Mouse (Mus musculus) midbrain, embryonic 16.5 days (tissue): ENCODE data around the gene Dock1. TPM values are rescaled to one million over a fixed set of nuclear protein-coding genes. Genes with fewer than 3 reads are reported as not detected.

Experiments
- ATAC-seq: fragments of 200-750 bp; cut with Nextera tagmentation; 2 replicates; pipeline ENCODE4 v1.8.0; 2017; ENCODE audit warnings: moderate TSS enrichment
- H3K27ac ChIP-seq: fragments of 300-500 bp; sonication (generic); 2 replicates; pipeline ENCODE4 v1.5.1; 2014; ENCODE audit warnings: mild to moderate bottlenecking, low read length, mixed read lengths
- H3K27me3 ChIP-seq: fragments of 300-500 bp; sonication (generic); 2 replicates; pipeline ENCODE4 v1.6.1; 2014; ENCODE audit warnings: low read depth, low read length, mixed read lengths; ENCODE audit not compliant: control insufficient read depth, insufficient read depth
- H3K36me3 ChIP-seq: fragments of 300-500 bp; sonication (generic); 2 replicates; pipeline ENCODE4 v1.6.1; 2014; ENCODE audit warnings: mild to moderate bottlenecking, low read length, moderate library complexity, mixed read lengths; ENCODE audit not compliant: control insufficient read depth, insufficient read depth
- H3K4me1 ChIP-seq: fragments of 300-500 bp; sonication (generic); 2 replicates; pipeline ENCODE4 v1.6.1; 2014; ENCODE audit warnings: mild to moderate bottlenecking, low read length, mixed read lengths; ENCODE audit not compliant: control insufficient read depth, insufficient read depth
- H3K4me2 ChIP-seq: fragments of 300-500 bp; sonication (generic); 2 replicates; pipeline ENCODE4 v1.6.1; 2014; ENCODE audit warnings: mild to moderate bottlenecking, low read length, mixed read lengths
- H3K4me3 ChIP-seq: fragments of 300-500 bp; sonication (generic); 2 replicates; pipeline ENCODE4 v1.5.1; 2014; ENCODE audit warnings: low read depth, mild to moderate bottlenecking, low read length, moderate library complexity, mixed read lengths
- H3K9ac ChIP-seq: fragments of 300-500 bp; sonication (generic); 2 replicates; pipeline ENCODE4 v1.6.1; 2014; ENCODE audit warnings: low read depth, low read length, mixed read lengths
- H3K9me3 ChIP-seq: fragments of 300-500 bp; sonication (generic); replicated peaks from 2 replicates; pipeline ENCODE4 v1.6.1; 2014; ENCODE audit warnings: mild to moderate bottlenecking, low read length, mixed read lengths; ENCODE audit not compliant: control insufficient read depth, poor library complexity, severe bottlenecking
- WGBS: fragments of 180-500 bp; shearing (Covaris S2); extraction: QIAGEN DNeasy Blood & Tissue Kit; methylation state at CpG from one replicate; pipeline ENCODE4 v1.1.7; 2014; 5-methylcytosine and 5-hydroxymethylcytosine counted together
- polyA plus RNA-seq: library from polyadenylated mRNA; unstranded; fragments of >200 nt; fragmentation: Nextera tagmentation; extraction: Ambion mirVana; gene quantifications from 2 replicates; pipeline ENCODE4 v1.2.1, GENCODE M21; 2015

Dock1 gene
- polyA plus RNA-seq, 1 experiment from 2014 or later = 5.5 TPM

DNA sequence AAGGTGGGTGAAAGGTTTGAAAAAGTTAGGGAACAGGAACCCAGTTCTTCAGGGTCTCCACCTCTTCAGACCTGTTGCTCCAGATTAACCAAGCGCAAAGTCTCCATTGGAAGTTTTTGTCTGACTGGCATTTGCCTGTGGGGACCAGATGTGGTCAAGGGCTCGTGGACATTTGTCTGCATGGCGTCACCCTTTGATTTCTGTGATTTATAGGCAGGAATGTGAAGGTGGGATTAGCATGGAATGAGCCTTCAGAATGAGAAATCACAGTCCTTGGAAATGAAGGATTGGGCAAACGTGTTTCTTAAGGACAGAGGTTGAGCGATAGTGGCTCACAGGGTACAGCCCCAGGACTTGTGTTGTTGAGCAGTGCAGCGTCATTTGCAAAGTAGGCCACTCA lies 17.9 kb downstream of the Dock1 start:
- no peaks in the 10 kb centered on the region for H3K4me1 ChIP-seq
- no peak overlapping the region for H3K27ac ChIP-seq
- ATAC-seq = no peak
- H3K4me2 ChIP-seq = no peak overlapping the region
- H3K9ac ChIP-seq = no peak overlapping the region
- no peaks in the 10 kb centered on the region for H3K27me3 ChIP-seq
- H3K36me3 ChIP-seq = no peaks in the 10 kb centered on the region
- no peaks in the 10 kb centered on the region for H3K9me3 ChIP-seq
- WGBS = 88% methylated on average over 6 of the region's 6 CpGs
- H3K4me3 ChIP-seq = no peak overlapping the region

DNA sequence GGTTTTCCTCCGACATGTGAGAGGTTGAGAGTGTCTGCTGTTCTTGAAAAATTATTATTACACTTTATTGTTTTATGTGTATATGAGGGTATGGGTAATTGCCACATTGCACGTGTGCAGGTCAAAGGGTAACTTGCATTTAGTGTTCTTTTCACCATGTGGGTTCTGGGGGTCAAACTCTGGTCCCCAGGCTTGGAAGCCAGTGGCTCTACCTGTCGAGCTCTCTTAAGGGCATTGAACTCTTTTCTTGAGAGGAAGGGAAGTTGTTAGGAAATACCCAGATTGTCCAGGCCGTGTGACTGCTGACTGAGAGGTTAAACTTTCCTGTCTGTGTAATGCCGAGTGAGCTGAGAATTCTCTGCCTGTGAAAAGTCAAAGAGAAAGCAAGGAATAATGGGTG lies 19.7 kb downstream of the Dock1 start:
- H3K9ac ChIP-seq = no peak overlapping the region
- no peaks in the 10 kb centered on the region for H3K36me3 ChIP-seq
- no peak for ATAC-seq
- no peak overlapping the region for H3K27ac ChIP-seq
- H3K27me3 ChIP-seq = no peaks in the 10 kb centered on the region
- H3K4me2 ChIP-seq = no peak overlapping the region
- H3K4me3 ChIP-seq = no peak overlapping the region
- WGBS = 89% methylated on average over 5 of the region's 5 CpGs
- H3K9me3 ChIP-seq = no peaks in the 10 kb centered on the region
- no peaks in the 10 kb centered on the region for H3K4me1 ChIP-seq

DNA sequence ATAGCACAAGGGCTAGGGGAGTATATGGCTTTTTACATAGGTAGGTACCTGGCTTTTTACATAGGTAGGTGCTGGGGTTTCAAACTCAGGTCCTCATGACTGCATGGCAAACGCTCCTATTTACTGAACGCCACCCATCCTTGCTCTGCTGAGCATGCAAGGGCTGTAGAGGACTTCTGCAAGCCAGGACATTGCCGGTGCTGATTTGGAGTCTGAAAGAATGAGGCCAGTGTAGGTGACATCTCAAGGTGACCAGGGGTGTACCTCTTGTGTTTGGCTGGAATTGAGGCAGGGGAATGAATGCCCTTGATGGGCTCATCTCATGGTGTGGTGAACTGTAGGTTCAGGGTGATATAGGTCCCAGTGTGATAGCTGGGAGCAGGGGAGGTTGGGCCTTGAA lies 20.4 kb downstream of the Dock1 start:
- Histone ChIP-seq H3K27me3 (no peaks in the 10 kb centered on the region), H3K36me3 (no peaks in the 10 kb centered on the region), H3K27ac (no peak overlapping the region), H3K9me3 (no peaks in the 10 kb centered on the region), H3K4me1 (no peaks in the 10 kb centered on the region), H3K9ac (no peak overlapping the region), H3K4me2 (no peak overlapping the region), H3K4me3 (no peak overlapping the region)
- ATAC-seq = no peak
- 96% methylated on average over 3 of the region's 3 CpGs for WGBS

DNA sequence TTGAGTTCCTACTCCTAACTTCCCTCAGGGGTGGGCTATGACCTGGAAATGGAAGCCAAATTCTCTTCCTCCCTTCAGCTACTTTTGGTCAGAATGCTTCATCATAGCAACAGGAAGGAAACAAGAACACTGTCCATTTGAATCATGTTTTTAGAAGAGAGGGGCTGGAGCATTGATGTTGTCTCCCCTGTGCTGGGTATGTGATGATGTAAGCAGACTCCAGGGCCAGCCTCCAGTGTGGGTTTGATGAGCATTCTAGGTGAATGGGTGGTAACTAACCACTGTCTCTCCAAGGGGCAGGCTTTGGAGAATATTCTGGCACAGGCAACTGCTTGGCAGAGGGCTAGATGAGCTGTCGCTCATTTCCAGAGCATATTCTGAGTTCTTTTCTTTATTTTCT lies 22.9 kb downstream of the Dock1 start:
- Histone ChIP-seq H3K4me3 (no peak overlapping the region), H3K9me3 (no peaks in the 10 kb centered on the region), H3K27me3 (no peaks in the 10 kb centered on the region), H3K36me3 (no peaks in the 10 kb centered on the region), H3K4me2 (no peak overlapping the region), H3K27ac (no peak overlapping the region), H3K9ac (no peak overlapping the region), H3K4me1 (no peaks in the 10 kb centered on the region)
- ATAC-seq = no peak
- 97% methylated on average over 1 of the region's 1 CpGs for WGBS

DNA sequence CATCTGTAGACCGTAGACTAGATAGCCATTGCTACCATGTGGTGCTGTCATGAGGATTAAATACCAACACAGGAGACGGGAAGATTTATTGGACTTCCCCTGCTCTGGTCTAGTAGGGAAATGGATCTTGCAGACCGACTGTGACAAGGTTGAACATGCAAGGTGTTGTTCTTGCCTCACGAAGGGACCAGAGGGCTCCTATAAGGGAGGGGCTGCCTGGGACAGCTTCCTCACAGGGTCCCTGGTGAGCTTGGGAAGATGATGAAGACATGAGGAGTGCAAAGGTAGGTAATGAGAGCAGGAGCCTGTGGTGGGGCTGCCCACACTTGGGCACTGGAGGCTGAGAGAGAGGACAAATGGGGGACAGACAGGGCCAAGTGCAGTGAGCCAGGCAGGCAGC lies 25.0 kb downstream of the Dock1 start:
- no peak for ATAC-seq
- Histone ChIP-seq H3K36me3 (no peaks in the 10 kb centered on the region), H3K4me2 (no peak overlapping the region), H3K27me3 (no peaks in the 10 kb centered on the region), H3K4me1 (no peaks in the 10 kb centered on the region), H3K9ac (no peak overlapping the region), H3K4me3 (no peak overlapping the region), H3K27ac (no peak overlapping the region), H3K9me3 (no peaks in the 10 kb centered on the region)
- 90% methylated on average over 4 of the region's 4 CpGs for WGBS

DNA sequence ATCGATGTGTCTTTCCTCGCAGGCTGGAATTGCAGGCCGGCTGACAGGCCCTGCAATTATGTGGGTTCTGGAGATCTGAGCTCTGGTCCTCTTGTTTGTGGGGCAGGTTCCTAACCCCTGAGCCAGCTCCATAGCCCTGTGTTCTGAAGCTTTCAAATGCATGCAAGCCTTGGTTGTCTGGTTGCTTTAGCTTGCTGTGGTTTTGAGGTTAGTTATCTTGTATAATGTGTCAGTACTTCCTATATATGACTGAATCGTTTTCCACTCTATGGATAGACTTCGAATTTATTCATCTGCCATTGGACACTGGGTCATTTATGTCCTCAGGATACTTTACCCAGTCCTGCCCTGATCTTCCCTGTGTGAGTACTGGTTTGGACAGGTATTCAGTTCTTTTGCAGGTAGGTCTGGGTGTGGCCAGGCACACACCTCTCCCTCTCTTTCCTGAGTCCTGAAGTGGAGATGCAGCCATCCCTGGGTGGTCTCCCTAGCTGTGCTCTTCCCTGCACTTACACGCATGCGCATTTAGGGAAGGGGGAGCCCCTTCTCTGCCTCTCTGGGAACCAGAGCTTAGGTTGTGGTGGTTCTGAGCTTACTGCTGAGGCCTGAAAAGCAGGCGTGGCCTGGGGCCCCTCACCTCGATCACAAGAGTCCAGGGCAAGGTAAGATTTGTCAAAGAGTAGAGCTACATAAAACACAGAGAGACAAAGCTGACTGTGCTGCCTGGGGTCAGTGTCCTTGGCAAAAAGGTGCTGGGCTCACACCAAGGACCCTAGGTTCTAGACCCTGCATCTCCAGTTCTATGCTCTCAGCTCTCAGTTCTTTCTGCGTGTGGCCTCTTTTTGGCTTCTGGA lies 25.9 kb downstream of the Dock1 start:
- Histone ChIP-seq H3K27me3 (no peaks in the 10 kb centered on the region), H3K9me3 (no peaks in the 10 kb centered on the region), H3K27ac (no peak overlapping the region), H3K36me3 (no peaks in the 10 kb centered on the region), H3K4me2 (no peak overlapping the region), H3K4me1 (no peaks in the 10 kb centered on the region), H3K4me3 (no peak overlapping the region), H3K9ac (no peak overlapping the region)
- 90% methylated on average over 10 of the region's 10 CpGs for WGBS
- ATAC-seq = no peak

DNA sequence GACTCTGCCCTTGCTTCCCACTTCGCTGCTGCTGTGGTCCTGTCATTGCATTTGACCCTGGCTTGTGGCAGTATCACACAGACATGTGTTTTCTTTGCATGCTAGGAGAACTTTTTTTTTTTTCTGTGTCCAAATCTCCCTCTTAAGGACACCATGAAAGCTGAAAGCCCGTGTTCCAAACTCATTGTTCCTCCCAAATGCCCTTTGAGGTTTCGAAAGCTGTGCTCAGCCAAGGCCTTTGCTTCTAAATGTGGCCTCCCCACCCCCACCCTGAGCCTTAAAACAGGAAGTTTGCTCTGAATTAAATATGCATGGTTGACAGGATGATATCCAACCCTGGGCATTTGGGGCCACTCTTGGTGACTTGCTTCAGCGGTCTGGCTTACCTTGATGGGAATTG lies 27.0 kb downstream of the Dock1 start:
- H3K27me3 ChIP-seq = no peaks in the 10 kb centered on the region
- 65% methylated on average over 4 of the region's 4 CpGs for WGBS
- H3K4me1 ChIP-seq = no peaks in the 10 kb centered on the region
- H3K4me3 ChIP-seq = no peak overlapping the region
- H3K27ac ChIP-seq = no peak overlapping the region
- no peak for ATAC-seq
- H3K9ac ChIP-seq = no peak overlapping the region
- no peaks in the 10 kb centered on the region for H3K36me3 ChIP-seq
- no peaks in the 10 kb centered on the region for H3K9me3 ChIP-seq
- no peak overlapping the region for H3K4me2 ChIP-seq

DNA sequence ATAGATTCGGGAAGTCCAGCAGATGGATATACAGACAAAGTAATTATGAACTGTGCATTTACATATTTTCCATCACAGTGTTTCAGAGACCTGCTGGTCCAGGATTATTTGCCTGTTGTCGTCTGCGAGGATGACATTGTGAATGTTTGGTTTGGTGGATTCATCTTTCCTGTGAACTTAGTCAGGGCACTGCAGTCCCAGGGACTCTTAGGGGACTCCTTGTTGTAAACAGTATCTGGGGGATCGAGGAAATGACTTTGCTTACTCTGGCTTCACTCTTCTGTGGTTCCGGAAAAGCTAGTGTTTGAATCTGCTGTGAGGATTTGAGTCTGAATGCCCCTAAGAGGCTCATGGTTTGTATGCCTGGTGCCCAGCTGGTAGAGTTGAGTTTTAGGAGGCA lies 27.8 kb downstream of the Dock1 start:
- Histone ChIP-seq H3K4me2 (no peak overlapping the region), H3K4me3 (no peak overlapping the region), H3K4me1 (no peaks in the 10 kb centered on the region), H3K27me3 (no peaks in the 10 kb centered on the region), H3K9me3 (no peaks in the 10 kb centered on the region), H3K36me3 (no peaks in the 10 kb centered on the region), H3K9ac (no peak overlapping the region), H3K27ac (no peak overlapping the region)
- WGBS = 80% methylated on average over 5 of the region's 5 CpGs
- ATAC-seq = no peak

DNA sequence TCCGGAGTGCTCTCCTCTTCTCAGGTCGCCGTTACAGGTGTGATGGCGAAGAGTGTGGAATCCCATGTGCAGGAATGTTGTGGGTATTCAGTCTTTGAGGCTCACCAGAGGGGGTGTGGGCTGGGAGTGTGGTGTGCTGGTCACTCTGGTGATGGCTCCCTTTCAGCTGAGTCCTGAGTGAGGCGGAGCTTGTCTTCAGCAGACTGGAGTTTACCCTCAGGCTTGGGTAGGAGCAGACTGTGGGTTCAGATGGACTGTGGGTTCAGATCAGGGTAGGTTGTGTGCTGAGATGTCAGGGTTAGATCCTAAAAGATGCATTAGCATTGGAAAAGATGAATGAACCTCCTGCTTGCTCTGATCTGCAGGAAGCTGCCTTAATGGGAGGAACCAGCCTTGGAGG lies 29.5 kb downstream of the Dock1 start:
- H3K9ac ChIP-seq = no peak overlapping the region
- no peaks in the 10 kb centered on the region for H3K27me3 ChIP-seq
- no peak overlapping the region for H3K27ac ChIP-seq
- H3K36me3 ChIP-seq = no peaks in the 10 kb centered on the region
- no peak for ATAC-seq
- 80% methylated on average over 5 of the region's 5 CpGs for WGBS
- no peaks in the 10 kb centered on the region for H3K4me1 ChIP-seq
- H3K4me3 ChIP-seq = no peak overlapping the region
- no peak overlapping the region for H3K4me2 ChIP-seq
- no peaks in the 10 kb centered on the region for H3K9me3 ChIP-seq
